Mouse (Mus musculus): ENCODE data around the gene Rasl11a. TPM values are rescaled to one million over a fixed set of nuclear protein-coding genes. Genes with fewer than 3 reads are reported as not detected.
A peak's percentile ranks its signal among the peaks of the same experiment; 100 is the strongest.
"Not testable (repeated sequence)": the region's sequence is repeated elsewhere in the genome, so short reads cannot be mapped to it uniquely, and the experiment has no call there.

Rasl11a gene
- total RNA-seq, 1 experiment from 2014 or later, result 1.2 TPM

DNA sequence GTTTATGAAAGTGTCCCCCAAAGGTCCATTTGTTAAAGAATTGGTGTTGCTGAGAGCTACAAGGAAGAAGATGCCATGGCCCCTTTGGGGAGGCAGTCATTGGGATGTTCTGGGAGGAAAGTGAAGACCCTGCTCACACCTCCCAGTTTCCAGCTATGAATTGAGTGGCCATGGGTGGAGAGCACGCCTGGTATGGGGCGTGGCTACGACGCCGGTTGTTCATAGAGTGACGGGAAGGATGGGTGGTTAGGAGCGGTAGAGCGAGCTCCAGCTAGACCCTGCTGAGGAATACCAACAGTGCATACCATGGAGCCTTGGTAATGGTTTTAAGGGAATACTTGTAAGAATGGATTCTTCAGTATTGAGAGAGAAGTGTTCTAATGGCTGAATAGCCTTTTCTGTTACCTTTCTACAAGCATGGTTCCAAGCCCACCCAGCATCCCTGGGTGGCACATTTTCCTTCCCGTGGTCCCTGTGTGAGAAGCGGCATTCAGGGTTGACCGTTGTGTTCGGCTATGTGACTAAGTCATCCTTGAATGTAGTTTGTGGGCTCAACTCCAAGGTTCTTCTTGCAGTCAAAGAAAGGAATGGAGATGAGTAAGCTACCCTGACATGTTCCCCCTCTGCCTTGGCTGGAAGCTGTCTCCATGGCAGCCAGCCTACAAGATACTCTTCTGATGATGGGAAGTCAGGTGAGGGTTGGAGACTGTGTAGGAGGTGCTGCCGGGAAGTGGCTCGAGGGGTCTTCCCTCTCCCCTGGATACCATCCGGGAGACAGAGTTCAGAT is 38.8 kb downstream of the Rasl11a start:
- ATAC-seq (replicated peaks; ENCODE audit: low read depth, poor library complexity, severe bottlenecking), result no peak

- peak; percentile 80 for ATAC-seq (replicated peaks; ENCODE audit: low read depth, poor library complexity, severe bottlenecking)
These were observed 46.3 kb downstream of the Rasl11a start for GRCm38 (mm10) chr5:146891127-146891526.

DNA sequence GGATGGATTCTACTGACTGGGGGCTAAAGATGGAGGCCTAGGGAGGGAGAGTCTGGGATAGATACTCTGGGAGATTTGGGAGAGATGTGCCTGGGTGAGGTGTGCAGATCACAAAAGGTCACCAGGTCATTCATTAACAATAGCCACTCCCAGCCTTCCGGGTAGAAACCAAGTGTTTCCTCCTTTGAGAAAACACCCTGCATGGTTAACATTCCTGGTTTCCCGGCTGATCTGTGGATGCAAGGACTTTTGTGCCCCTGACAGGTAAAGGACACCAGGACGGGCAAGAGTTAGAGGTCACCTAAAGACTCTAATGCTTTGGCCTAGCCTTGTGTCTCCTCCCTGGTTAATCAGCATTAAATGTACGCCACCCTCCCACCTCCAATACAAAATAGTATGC is 48.0 kb downstream of the Rasl11a start:
- ATAC-seq (replicated peaks; ENCODE audit: low read depth, poor library complexity, severe bottlenecking), result no peak

- ATAC-seq (replicated peaks; ENCODE audit: low read depth, poor library complexity, severe bottlenecking), result no peak
These were observed 48.8 kb downstream of the Rasl11a start for GRCm38 (mm10) chr5:146893478-146894182.

DNA sequence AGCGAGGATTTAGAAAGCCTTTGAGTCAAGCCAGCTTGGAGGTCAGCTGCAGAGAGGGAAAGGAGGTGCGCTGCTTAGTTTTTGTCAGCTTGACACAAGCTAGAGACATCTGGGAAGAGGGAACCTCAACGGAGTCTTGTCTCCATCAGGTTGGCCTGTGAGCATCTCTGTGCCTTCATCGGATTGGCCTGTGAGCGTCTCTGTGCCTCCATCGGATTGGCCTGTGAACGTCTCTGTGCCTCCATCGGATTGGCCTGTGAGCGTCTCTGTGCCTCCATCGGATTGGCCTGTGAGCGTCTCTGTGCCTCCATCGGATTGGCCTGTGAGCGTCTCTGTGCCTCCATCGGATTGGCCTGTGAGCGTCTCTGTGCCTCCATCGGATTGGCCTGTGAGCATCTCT is 50.8 kb downstream of the Rasl11a start:
- not testable (repeated sequence) for ATAC-seq (replicated peaks; ENCODE audit: low read depth, poor library complexity, severe bottlenecking)

DNA sequence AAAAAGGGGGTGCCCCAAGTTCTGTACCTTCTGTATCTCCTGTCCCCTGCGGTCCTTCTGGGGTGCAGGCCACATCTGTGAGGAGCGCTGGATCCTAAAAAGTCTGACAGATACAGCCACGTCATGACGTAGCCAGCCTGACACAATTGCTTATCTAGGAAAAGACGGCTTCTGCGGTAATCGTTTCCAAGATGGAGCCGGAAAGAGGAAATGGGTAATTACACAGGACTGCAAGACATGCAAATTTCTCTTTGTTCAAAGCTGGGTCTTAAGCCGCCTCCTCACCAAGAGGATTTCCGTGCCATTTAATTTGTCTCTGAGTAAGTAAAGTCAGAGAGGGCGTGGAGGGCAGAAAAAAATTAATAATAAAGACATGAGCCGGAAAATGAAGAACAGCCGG is 52.1 kb downstream of the Rasl11a start:
- ATAC-seq (replicated peaks; ENCODE audit: low read depth, poor library complexity, severe bottlenecking), result peak; percentile 91

Other genes starting within 250 kb of the Rasl11a start
- gene Usp12, start 50.1 kb upstream of the Rasl11a start, total RNA-seq (2017), result 35.5 and 42.5 TPM in 2 replicates
- gene Rpl21, start 12.2 kb upstream of the Rasl11a start, total RNA-seq (2017), result 2,931 and 3,145 TPM in 2 replicates
- 144 and 171 TPM in 2 replicates for gene Gtf3a, start 103.6 kb downstream of the Rasl11a start, total RNA-seq (2017)
- gene Mtif3, start 118.7 kb downstream of the Rasl11a start, total RNA-seq (2017), result 25.1 and 27.8 TPM in 2 replicates
- gene Lnx2, start 231.5 kb downstream of the Rasl11a start, total RNA-seq (2017), result 5.4 and 10.8 TPM in 2 replicates
- gene Polr1d, start 232.0 kb downstream of the Rasl11a start, total RNA-seq (2017), result 126 and 156 TPM in 2 replicates